Mouse (Mus musculus) gastrocnemius, postnatal 4 days (tissue): Measurements from ENCODE around the gene Fxyd7. TPM values are rescaled to one million over a fixed set of nuclear protein-coding genes. Genes with fewer than 3 reads are reported as not detected.
A peak's percentile ranks its signal among the peaks of the same experiment; 100 is the strongest.

Source experiments
- DNase-seq, 2 experiments: peaks; one replicate each; pipeline ENCODE4 v3.0.0; 2021 to 2022; ENCODE audit warnings: low spot score in 2 of 2, mixed read lengths in 2 of 2
- total RNA-seq, 2 experiments: library from RNA; stranded (reverse); gene quantifications; 2 replicates each; pipeline ENCODE4 v1.2.3; 2021

The Fxyd7 gene
- total RNA-seq, 2 experiments from 2014 or later: 2.3 to 3.8 TPM

DNA sequence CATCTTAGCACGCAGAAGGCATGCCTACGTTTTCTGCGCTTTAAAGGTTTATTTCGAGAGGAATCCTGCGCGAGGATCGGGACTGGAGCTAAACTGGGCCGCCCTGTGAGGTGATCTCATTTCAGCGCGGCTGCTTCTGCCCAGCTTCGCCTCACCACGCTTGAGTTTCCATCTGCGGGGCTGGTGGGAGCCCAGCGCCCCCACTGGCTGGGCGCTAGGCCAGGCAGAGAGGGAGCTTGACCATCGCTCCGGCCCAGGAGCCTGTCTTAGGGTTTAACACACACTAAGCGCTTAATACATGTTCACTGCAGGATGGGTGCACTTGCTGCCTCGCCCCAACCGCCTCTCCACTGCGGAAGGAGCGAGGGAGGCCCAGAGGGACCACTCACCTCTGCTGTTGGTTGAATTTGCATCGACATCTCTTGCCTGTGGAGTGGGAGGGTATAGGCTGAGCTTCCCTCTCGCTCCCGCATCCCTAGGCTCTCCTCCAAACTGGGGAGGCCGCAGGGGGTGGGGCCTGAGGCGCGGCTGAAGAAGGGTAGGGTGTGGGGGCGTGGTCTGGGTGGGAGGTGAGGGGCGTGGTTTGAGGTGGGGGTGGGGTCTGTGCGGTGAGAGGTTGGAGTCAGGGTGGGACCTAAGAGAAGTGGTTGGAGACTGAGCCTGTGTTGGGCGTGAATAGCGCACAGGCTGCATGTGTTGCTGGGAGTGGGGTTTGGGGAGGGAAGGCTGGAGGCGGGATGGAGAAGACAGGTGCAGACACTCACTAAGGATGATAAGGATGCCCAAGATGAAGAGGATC lies 1.6 kb upstream of the Fxyd7 start:
- peak in 1 of 2 experiments; percentile 48 for DNase-seq

DNA sequence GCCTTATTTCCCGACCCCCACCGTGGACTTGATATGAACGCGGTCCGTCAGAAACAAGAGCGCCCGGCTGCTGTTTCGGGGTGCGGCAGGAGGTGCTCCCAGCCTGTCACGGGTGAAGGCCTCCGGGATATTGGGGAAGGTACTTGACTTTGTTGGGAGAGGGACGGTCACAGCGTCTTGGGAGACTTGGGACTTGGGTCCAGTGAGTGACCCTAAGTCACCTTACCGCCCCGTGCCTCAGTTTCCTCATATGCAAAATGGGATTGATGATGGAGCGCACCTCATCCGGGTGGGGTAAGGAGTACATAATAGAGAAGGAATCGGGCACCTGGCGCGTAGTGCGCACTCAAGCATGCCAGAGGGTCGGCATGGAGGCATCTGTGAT lies 976 bp upstream of the Fxyd7 start:
- DNase-seq: no peak

DNA sequence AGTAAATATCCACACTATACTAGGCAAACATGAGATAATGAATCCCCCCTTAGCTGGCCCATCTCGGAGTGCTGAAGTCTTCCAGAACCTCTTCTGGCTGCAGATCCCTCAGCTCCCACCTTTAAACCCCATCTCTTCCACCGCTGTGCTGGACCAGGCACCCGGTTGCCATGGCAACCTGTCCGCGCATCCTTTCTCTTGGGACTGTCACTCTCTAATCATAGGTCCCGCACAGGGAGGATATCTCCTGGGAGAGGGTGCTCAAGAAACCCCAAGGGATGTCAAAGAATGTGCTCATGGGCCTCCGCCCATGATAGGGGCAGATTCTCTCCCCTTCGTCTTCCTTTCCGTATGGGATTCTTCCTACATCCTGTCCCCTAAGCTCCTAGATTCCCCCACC lies 346 bp downstream of the Fxyd7 start:
- no peak for DNase-seq

DNA sequence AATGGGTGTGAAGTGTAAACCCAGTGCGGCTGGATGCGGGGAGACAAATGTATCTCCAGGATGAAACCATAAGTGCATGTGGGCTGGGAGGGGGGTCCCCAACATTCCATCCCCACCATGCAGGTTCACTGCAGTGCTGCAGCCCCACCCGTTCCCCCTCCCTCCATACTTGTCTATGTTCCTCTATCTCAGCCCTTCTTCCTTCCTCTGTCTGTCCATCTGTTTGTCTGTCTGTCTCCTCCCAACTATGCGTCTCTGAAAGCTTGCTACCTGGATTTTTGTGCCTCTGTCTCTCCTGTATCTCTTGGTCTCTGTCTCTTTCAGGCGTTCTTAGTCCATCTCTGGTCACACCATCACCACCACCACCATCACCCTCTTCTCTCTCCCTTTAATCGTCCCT lies 780 bp downstream of the Fxyd7 start:
- no peak for DNase-seq

DNA sequence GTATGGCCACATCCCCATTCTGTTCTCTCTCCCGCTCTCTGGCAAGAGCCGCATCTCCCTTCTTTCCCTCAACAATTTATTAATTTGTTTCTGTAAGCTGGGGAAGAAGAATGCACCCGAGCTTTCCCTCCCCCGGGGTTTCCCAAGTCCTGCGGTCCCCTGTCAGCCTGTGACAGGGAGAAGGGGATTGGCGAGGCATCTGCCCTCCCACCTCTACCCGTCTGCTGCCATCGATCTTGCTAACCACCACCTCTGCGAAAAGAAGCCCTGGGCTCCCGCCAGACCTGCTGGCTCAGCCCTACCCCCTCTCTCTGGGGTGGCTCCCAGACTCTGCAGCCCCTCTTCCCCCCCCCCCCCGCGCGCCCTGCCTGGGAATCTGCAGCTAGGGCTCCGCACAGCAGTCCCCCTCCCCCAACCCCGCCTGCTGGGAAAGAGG lies 1.4 kb downstream of the Fxyd7 start:
- DNase-seq: no peak

DNA sequence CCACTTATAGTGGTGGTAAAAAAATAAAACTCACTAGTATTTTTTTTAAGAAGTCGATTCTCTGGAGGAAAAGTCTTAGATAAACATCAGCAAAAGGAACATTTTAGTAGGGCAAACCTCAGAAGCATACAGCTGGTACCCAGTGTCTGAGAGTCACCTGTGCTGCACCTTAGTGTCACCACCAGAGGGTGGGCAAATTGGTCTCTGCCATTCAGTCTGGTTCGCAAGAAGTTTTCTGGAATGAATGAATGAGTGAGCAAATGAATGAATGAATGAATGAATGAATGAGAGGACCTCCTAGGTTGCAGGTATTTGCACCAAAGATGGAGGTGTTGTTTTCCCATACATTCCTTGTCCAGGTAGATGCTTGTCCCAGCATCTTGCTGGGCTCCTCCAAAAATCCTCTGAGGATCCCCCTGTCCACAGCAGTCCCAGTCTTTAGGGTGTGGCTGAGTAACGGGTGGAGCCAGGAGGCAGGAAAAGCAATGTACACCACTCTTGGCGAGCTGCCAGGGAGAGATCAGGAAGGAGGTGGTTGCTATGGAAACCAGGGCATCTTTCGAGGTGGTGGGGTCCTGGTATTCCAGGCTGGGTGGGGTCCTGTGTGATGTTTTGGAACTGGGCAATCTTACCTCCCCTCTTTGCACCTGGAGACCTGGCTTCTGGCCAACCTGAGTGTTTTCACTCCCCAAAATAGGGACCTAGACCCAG lies 2.0 kb downstream of the Fxyd7 start:
- no peak for DNase-seq

DNA sequence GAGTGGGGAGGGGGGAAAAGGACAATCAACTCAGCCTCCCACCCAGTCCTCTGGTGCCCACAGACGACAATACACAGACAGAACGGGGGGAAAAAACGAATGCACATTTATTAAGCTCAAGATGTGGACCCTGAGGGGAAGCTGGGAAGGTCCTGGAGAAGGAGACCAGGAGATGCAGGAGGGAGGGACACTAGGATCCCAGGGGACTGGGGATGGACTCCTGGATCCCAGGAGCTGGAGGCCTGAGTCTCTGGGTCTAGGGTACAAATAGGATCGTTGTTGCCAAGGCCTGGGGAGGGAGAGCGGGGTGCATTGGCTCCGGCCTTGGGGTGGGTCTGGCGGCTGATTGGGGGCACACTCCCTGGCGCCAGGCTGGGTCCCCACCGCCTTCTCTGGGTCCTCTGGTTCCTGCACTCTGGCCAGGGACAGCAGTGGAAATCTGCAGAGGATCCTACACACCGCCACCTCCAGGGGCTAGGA lies 8.8 kb downstream of the Fxyd7 start, which contains the start of gene Fxyd5:
Gene Fxyd5 (minus strand): TSS at position 51 of the 480 bp plus-strand sequence.
- no peak for DNase-seq

DNA sequence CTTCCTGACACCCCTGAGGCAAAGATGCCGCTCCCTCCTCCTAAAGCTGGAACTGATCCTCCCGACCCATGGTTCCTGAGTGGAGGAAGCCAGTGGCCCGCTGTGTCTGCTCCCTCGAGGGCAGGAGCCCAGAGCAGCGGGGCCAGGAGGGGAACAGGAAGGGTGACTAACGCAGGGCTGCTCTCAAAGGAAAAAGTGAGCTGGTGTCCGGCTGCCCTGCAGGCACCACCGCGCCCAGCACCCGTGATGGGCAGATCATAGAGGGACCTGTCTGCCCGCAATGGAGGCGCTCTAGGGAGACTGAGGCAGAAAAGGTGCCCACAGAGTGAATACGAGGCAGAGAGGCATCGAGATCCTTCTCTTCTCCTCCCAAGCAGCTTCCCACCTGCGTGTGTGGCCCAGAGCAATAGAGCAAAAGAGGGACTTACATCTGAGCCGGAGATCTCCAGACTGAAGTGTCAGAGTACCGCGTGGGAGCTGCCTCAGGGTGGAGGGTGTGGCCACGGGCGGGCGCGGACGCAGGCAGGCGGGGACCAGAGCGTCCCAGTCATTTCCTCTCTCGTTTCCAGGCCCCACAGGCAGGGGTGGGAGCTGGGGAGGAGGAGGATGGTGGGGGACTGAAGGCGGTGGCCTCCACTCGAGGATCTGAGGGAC lies 9.5 kb downstream of the Fxyd7 start:
- no peak for DNase-seq

DNA sequence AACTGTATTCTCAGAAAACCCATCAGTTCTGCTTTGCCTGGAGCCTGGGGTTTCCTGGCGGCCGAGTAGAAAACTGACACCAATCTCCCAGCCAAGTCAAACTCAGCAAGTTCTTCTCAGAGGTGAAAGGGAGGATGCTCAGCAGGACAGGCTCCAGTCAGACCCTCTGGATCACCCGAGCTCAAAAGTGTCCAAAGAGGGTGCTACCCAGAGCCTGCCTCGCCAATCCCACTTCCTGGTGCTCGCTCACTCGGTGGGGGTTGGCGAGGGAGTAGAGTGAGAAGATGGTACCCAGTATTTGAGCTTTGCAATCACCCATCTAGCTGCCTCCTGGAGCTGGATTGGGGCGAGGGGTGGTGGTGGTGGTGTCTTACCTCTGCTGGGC lies 10.3 kb downstream of the Fxyd7 start:
- DNase-seq: no peak

DNA sequence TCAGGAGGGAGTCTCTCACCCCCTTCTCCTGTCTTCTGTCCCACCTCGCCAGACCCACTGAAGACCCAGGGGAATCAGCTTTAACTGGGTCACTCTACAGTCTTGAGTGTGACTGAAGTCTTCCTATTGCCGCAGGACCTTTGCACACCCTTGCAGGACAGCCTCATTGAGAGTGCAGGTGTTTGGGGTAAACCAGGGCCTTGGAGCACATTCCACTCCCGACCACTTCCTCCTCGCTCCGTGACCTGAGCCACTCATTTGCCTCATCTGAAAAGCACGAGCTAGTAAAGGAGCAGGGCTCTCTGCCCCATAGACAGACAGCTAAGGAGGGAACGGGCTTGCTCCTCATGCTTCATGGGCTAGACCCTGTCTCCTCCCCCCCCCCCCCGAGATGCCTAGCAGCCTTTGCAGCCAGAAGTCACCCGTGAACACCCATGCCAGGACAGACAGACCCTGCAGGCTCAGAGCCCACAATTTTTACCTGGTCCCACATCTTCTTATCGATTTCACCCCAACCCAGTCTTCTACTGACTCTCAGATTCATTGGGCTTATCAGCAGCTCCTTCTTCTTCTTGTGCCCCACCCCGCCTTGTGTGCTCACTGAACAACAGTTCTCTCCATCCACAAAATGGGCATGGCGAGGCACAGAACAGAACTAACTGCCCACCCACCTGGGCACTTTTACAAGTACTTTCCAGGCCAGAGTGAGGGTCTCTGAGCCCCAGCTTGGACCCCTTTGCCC lies 10.8 kb downstream of the Fxyd7 start:
- no peak for DNase-seq

DNA sequence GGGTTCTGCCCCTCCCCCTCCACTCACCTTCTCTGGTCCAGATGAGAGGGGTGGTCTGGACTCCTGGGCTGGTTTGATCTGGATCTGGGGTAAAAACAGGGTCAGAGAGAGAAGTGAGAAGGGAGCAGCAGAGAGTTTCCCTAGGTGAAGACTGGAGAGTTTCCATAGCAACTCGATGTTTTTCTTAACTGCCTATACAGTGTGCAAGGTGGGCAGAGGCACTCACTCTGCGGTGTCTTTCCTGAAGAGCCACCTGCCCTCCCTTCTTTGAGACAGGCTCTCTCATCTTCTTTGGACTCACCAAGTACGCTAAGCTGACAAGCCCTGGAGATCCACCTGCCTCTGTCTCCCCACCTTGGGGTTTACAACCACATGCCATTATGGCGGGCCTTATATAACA lies 12.3 kb downstream of the Fxyd7 start:
- DNase-seq: no peak

DNA sequence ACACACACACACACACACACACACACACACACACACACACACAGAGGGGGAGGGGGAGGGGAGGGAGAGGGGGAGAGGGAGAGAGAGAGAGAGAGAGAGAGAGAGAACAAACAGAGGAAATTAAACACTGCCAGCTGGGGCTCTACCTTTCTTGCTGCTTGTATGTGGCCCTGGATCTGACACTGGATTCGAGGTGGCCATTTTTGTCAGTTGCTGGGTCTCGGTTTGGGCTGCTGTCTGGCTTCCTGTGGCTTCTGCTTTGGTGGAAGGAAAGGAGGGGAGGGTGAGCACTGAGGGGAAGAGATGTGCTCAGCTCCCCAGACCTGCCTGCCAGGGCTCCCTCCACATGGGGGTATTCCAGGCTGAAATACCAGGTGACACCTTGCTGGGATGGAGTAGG lies 13.6 kb downstream of the Fxyd7 start:
- no peak for DNase-seq

DNA sequence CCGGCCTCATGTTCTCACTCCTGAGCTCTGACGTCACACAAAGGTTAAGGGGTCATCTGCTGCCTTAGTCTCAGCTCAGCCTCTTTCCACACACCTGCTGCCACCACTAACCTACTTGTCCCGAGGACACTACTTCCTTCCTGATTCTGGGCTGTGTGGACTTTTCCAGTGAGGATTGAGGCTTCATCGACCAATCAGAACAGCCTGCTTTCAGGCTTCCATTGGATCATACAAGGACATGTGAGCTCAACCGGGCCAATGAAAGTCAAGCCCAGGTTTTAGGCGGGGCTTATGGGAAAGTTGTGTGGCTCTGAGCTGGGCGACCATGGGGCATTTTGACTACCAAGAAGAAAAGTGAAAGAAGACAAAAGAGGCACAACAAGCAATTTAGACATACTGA lies 14.3 kb downstream of the Fxyd7 start:
- DNase-seq: no peak

DNA sequence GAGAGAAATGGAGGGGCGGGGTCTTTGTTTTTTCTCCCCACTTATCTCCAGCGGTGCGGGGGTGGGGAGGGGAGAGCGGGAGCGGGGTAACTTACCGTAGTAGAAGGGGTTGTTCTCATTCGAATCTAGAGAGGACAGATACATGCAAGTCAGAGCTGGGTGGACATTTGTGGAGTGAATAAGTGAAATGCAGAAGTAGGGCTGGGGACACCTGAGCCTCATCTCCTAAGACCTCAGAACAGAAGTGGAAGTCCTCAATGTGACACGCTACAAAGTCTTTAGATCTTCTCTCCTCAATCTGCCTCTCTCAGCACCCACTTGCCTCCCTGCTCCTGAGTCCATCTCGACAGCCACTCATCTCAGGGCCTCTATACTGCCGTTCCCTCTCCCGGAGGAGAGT lies 16.0 kb downstream of the Fxyd7 start:
- no peak for DNase-seq

DNA sequence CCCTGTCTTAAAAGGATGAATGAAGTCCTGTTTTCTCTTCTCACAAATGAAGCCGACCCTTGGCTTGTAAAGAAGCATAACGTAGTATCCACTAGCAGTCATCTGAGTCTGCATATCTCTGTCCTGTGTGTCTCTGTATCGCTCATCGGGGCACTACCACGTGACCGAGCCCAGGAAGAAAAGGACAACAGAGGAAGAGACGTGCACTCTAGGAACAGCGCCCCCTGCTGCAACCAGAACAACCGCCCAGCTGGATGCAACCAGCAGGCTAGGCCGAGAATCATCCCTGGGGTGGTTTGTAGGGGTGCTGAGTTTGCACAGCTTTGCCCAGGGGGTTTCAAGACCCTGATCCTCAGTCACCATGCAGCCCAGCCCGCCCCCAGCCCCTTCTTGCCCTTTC lies 16.5 kb downstream of the Fxyd7 start:
- no peak for DNase-seq

DNA sequence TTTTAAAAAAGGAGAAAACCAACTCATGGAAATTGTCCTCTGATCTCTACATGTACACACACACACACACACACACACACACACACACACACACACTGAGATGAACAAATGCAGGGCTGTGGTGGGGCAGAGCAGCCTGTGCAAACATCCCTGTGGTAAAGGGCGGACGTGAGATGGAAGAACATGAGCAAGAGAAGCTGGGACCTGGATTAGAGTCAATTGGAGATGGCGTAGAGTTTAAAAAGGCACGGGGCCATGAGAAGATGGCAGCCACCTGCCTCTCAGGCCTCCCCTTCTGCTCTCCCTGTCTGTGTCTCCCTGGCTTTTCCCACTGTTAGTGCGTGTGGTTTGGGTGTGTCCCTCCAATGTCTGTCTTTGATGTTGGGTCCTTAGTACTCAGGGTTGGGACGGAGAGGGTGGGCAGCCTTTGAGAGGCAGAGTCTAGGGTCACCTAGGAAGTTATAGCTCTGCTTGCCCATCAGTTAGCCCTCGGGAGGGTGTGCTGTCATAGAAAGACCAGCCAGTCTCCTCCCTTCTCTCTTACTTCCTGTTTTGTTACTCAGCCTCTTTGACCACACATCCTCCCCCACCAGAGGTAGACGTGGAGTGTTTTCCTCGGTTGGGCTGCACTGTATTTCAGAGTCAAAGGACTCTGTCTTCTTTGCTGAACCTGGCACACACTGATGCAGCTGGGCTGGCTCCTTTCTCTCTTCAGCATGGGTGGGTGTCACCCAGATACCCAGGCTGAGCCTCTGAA lies 17.7 kb downstream of the Fxyd7 start:
- DNase-seq: no peak

DNA sequence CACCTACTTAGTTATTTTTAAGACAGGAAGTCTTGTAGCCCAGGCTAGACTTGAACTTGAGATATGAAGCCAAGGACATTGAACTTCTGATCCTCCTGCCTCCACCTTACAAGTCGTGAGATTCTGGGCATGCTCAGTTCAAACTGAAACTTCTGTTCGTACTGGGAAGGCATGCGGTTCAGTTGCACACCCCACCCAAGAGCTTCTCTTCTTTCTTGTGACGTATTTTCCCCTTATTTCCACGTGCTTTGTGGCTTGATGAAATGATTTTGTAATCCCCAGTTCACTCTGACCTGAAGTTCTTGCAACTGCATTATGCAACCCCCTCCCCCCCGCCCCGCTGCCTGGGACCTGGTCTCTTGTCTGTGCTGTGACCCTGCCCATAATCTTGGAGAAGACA lies 19.5 kb downstream of the Fxyd7 start:
- no peak for DNase-seq

DNA sequence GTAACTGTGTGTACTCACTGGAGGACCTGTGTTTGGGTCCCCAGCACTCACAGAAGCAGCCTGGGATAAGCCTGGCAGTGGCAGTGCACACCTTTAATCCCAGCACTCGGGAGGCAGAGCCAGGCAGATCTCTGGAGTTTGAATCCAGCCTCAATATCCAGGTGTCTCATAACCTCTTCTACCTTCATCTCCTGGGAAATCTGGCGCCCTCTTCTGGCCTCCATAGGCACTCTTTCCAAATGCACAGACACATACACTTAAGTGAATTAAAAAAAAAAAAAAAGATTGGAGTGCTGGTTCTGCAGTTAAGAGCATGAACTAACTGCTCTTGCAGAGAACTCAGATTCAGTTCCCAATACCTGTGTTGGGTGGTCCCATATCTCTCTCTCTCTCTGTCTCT lies 20.6 kb downstream of the Fxyd7 start:
- DNase-seq: no peak

DNA sequence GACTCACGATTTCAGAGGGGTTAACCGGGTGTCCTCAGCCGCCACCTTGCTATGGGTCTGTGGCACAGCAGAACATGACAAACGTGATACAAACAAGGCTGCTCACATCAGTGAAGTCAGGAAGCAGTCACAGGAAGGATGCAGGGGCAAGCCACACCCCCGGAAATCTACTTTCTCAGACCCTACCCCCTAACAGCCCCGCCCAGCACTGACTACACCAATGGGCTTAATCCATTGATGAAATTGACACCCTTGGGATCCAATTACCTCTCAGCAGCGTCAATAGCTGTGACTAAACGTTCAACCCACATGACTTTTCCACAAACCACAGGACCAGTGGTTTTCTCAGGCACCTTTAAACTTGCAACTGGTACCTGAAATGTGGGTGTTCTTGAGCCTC lies 22.7 kb downstream of the Fxyd7 start:
- no peak for DNase-seq

DNA sequence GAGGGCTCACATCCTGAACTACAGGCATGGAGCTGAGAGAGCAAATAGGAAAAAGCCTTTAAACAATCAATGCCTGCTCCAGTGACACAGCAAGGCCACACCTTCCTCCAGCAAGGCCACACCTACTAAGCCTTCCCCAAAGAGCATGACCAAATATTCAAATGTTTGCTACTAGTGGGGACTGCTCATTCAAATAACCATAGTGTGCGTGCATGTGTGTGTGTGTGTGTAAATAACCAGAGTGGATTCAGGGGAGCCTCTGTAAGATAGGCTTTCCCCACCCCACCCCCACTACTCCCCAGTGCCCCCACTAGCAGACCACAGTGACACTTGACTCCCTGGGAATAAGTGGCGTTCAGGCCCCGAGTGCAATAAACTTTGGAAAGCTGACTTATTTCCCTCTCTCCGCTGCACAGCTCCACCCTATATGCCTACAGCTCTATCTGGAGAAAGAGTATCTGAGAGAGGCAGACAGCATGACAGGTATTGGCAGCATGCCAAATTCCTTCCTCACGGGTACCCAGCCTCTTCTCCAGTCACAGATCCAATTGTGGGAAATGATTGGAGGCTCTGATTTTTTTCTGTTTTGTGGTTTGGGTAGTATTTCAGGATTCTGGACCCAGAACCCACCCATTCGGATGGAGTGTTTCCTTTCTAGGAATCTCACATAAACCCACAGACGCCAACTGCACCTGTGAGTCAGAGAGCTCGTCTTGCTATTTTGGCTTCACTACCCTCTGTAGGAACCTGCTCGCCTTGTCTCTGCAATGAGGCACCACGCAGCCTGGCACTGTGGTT lies 34.0 kb downstream of the Fxyd7 start:
- DNase-seq: no peak
